Mouse (Mus musculus) kidney, embryonic 16.5 days (tissue): ENCODE measurements around the gene Dmgdh. TPM values are rescaled to one million over a fixed set of nuclear protein-coding genes. Genes with fewer than 3 reads are reported as not detected.

Source experiments
- ATAC-seq: fragments of 200-750 bp; cut with Nextera tagmentation; 2 replicates; pipeline ENCODE4 v1.8.0; 2017; ENCODE audit warnings: moderate TSS enrichment; ENCODE audit not compliant: low FRiP score, low TSS enrichment
- H3K27ac ChIP-seq: fragments of 300-500 bp; sonication (generic); 2 replicates; pipeline ENCODE4 v1.5.1; 2014; ENCODE audit warnings: low read length
- H3K27me3 ChIP-seq: fragments of 300-500 bp; sonication (generic); 2 replicates; pipeline ENCODE4 v1.6.1; 2014; ENCODE audit warnings: low read length, control low read depth, mixed read lengths; ENCODE audit not compliant: insufficient read depth
- H3K36me3 ChIP-seq: fragments of 300-500 bp; sonication (generic); 2 replicates; pipeline ENCODE4 v1.6.1; 2014; ENCODE audit warnings: low read length, control low read depth, mixed read lengths; ENCODE audit not compliant: insufficient read depth
- H3K4me1 ChIP-seq: fragments of 300-500 bp; sonication (generic); 2 replicates; pipeline ENCODE4 v1.6.1; 2014; ENCODE audit warnings: low read length, control low read depth, mixed read lengths; ENCODE audit not compliant: insufficient read depth
- H3K4me2 ChIP-seq: fragments of 300-500 bp; sonication (generic); replicated peaks from 2 replicates; pipeline ENCODE4 v1.6.1; 2014; ENCODE audit warnings: low read depth, low read length
- H3K4me3 ChIP-seq: fragments of 300-500 bp; sonication (generic); 2 replicates; pipeline ENCODE4 v1.5.1; 2014; ENCODE audit warnings: mild to moderate bottlenecking, low read length
- H3K9ac ChIP-seq: fragments of 300-500 bp; sonication (generic); replicated peaks from 2 replicates; pipeline ENCODE4 v1.6.1; 2014; ENCODE audit warnings: low read length
- H3K9me3 ChIP-seq: fragments of 300-500 bp; sonication (generic); 2 replicates; pipeline ENCODE4 v1.6.1; 2016; ENCODE audit warnings: low read length, control low read depth
- WGBS: fragments of 180-500 bp; shearing (Covaris S2); extraction: QIAGEN DNeasy Blood & Tissue Kit; methylation state at CpG from one replicate; pipeline ENCODE4 v1.1.7; 2014; 5-methylcytosine and 5-hydroxymethylcytosine counted together
- polyA plus RNA-seq: library from polyadenylated mRNA; unstranded; fragments of >200 nt; fragmentation: Nextera tagmentation; extraction: Ambion mirVana; gene quantifications from 2 replicates; pipeline ENCODE4 v1.2.1, GENCODE M21; 2015

Dmgdh gene
- polyA plus RNA-seq, 1 experiment from 2014 or later, result 2.6 TPM

DNA sequence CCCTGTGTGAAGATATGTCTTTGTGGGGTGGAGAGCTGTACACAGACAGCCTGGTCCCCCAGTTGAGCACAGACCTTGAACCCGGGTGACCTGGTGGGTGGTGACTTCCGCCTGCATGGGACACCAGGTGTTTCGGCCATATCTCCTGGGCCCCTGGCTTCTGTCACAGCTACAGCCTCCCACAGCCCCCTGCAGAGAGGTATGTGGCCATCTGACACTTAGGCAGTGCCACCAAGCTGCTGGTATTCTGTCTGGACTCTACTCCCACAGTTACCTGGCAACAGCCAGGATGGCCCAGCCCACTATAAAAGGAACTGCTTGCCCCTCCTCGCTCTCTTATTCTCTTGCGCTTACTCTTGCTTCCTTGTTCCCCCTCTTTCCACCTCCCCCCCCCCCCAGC, 16.3 kb upstream of the Dmgdh start:
- 0 out of 2 replicates have a peak, but pooled peaks have one; percentile 35 for ATAC-seq
- Histone ChIP-seq H3K4me2 (no peak overlapping the region), H3K4me1 (no peaks in the 10 kb centered on the region), H3K27me3 (no peaks in the 10 kb centered on the region), H3K9ac (no peak overlapping the region), H3K27ac (no peak overlapping the region), H3K36me3 (no peaks in the 10 kb centered on the region), H3K9me3 (no peaks in the 10 kb centered on the region), H3K4me3 (no peak overlapping the region)
- 79% methylated on average over 5 of the region's 5 CpGs for WGBS

DNA sequence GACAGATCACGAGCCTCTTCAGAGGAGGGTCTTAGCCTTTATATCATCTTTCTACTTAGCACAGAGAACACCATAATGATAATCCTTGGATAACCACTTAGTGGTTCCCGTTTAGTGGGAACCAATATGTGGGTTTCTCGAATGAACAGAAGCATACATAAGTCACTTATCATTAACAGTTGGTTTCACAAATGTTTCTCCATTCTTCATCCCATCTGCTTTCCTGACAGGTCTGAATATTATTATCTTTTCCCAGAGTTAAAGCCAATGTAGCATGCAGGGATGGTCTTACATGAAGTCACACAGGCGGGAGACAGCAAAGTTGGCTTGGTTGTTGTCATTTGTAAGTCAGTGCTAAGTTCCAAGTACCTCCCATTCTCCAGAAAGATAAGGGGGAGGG, 6.6 kb upstream of the Dmgdh start:
- Histone ChIP-seq H3K27me3 (no peaks in the 10 kb centered on the region), H3K9me3 (peaks cover 2% of the 10 kb centered on the region; the same call in 1 of the 2 replicates), H3K27ac (no peak overlapping the region), H3K4me2 (no peak overlapping the region), H3K36me3 (no peaks in the 10 kb centered on the region), H3K4me1 (no peaks in the 10 kb centered on the region), H3K9ac (no peak overlapping the region), H3K4me3 (no peak overlapping the region)
- WGBS, result 89% methylated on average over 4 of the region's 4 CpGs
- ATAC-seq, result no peak

DNA sequence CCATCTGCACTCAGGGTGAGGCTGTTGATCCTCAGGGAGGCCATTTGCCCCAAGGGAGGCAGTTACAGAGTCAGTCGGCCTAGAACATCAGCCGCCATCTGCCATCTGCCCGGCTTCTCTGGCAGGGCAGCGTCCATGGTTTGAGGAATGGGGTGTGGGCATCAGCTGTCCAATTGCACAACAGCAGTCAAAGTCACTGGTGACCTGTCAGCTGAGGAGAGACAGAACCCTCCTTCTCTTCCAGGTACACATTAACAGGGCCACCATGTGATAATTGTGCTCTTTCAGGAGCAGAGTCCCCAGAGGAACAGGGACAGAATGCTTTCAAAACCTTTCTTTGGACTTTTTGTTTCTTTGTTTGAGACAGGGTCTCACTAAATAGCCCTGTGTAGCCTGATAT, 1.9 kb upstream of the Dmgdh start:
- ATAC-seq, result no peak
- Histone ChIP-seq H3K27ac (no peak overlapping the region), H3K9me3 (peaks cover 5% of the 10 kb centered on the region; the same call in 1 of the 2 replicates), H3K27me3 (peaks cover 8% of the 10 kb centered on the region; the same call in 1 of the 2 replicates), H3K9ac (no peak overlapping the region), H3K4me3 (no peak overlapping the region), H3K36me3 (no peaks in the 10 kb centered on the region), H3K4me2 (no peak overlapping the region), H3K4me1 (peaks cover 5% of the 10 kb centered on the region; the same call in 1 of the 2 replicates)
- WGBS, result 75% methylated on average over 4 of the region's 4 CpGs

DNA sequence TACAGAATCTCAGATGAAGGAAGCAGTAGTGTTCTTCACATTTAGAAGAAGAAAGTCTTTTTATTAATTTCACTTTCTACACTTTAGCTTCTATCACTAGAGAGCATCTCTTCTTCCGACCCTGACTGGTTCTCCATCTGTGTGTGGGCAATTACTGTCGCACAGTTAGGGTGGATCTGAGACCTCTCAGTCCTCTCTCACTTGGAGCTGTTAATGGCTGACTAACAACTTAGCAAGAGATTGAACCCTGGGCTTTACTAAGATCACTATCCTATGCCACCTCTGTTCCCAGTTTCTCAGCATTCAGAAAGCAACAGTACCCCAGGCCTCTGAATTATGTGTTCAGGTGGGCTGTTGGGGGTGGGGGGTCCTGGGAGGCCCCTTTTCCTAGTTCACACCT, 937 bp upstream of the Dmgdh start:
- WGBS, result 45% methylated on average over 2 of the region's 2 CpGs
- 0 out of 2 replicates have a peak overlapping the region, but pooled peaks have one; percentile 29 for H3K27ac ChIP-seq
- H3K4me3 ChIP-seq, result no peak overlapping the region
- H3K9ac ChIP-seq, result no peak overlapping the region
- peak; percentile 72; the same call in 1 of the 2 replicates for ATAC-seq
- peaks cover 5% of the 10 kb centered on the region; the same call in 1 of the 2 replicates for H3K9me3 ChIP-seq
- peaks cover 8% of the 10 kb centered on the region; the same call in 1 of the 2 replicates for H3K27me3 ChIP-seq
- H3K36me3 ChIP-seq, result no peaks in the 10 kb centered on the region
- no peak overlapping the region; the same call in 1 of the 2 replicates for H3K4me2 ChIP-seq
- H3K4me1 ChIP-seq, result peaks cover 5% of the 10 kb centered on the region; the same call in 1 of the 2 replicates

DNA sequence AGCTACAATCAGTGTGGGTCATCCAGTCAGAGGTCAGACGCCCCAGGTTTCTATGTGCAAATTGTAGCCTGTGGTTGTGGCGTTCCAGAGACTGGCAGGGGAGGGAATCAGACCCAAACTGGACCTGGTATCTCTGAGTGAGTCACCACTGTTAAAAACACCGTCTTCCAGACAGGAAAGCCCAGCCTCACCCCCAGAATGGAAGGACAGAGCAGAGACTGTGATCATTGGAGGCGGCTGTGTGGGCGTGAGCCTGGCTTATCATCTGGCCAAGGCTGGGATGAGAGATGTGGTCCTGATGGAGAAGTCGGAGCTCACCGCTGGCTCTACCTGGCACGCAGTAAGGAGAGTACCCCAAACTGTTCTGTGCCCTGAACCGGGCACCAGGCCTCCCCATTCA, 2.6 kb downstream of the Dmgdh start:
- peaks cover 8% of the 10 kb centered on the region; the same call in 1 of the 2 replicates for H3K27me3 ChIP-seq

DNA sequence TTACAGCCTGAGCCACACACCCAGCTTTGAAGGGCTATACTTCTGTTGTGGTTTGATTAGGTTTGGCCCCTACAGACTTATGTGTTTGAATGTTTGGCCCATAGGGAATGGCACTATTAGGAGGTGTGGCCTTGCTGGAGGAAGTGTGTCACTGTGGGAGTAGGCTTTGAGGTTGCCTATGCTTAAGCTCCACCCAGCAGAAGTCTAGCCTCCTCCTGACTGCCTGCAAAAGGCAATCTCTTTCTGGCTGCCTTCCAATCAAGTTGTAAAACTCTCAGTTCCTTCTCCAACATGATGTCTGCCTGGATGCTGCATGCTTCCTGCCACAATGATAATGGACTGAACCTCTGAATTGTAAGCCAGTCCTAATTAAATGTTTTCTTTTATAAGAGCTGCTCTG, 9.1 kb downstream of the Dmgdh start:
- 0 out of 2 replicates have a peak, but pooled peaks have one; percentile 54 for ATAC-seq

More for the DNA sequence above, 2.6 kb downstream of the Dmgdh start:
- Histone ChIP-seq H3K27ac (no peak overlapping the region), H3K36me3 (no peaks in the 10 kb centered on the region), H3K4me3 (no peak overlapping the region), H3K9ac (no peak overlapping the region), H3K4me2 (no peak overlapping the region), H3K4me1 (peaks cover 5% of the 10 kb centered on the region; the same call in 1 of the 2 replicates), H3K9me3 (peaks cover 2% of the 10 kb centered on the region; the same call in 1 of the 2 replicates)
- 77% methylated on average over 9 of the region's 9 CpGs for WGBS
- ATAC-seq, result no peak

DNA sequence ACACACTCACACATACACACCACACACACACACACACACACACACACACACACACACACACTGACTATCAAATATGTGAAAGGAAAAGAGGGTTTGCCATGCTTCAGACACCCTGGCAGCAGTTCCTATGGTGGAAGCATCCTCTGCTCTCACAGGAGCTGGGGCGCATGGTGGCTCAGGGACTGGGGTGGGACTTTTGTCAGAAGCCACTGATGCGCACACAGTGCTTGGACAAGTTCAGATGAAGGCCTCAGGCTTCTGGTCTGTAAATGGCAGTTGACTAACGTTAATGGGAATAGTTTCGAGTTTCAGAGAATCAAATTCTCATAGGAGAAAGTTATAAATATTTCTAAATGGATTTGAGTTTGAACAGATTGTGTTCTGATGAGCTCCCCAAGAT, 11.0 kb downstream of the Dmgdh start:
- Histone ChIP-seq H3K27me3 (no peaks in the 10 kb centered on the region), H3K36me3 (no peaks in the 10 kb centered on the region), H3K4me1 (no peaks in the 10 kb centered on the region), H3K9ac (no peak overlapping the region), H3K4me2 (no peak overlapping the region), H3K4me3 (no peak overlapping the region), H3K9me3 (no peaks in the 10 kb centered on the region), H3K27ac (no peak overlapping the region)
- no peak for ATAC-seq
- WGBS, result 75% methylated on average over 4 of the region's 4 CpGs

More for the DNA sequence above, 9.1 kb downstream of the Dmgdh start:
- Histone ChIP-seq H3K4me3 (no peak overlapping the region), H3K36me3 (no peaks in the 10 kb centered on the region), H3K4me1 (no peaks in the 10 kb centered on the region), H3K9me3 (no peaks in the 10 kb centered on the region), H3K27ac (no peak overlapping the region), H3K4me2 (no peak overlapping the region), H3K27me3 (no peaks in the 10 kb centered on the region), H3K9ac (no peak overlapping the region)

DNA sequence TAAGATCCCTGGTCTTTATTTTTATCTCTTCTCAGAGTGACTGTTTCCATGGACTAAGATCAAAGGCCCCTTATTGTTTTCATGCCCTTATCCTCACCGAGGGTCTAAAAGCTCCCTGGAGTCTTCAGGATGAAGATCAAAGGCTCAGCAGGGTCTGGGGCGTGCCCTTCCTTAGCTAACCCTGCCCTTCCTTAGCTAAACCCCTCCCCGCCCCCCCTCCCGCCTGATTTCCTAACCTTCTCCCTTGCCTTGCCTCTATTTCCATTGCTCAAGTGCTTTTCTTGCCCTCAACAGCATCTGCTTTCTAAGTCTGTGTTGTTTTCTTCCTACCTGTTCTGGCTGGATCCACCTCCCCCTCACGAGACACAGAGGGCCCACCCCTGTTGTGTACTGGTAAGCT, 13.1 kb downstream of the Dmgdh start:
- Histone ChIP-seq H3K36me3 (no peaks in the 10 kb centered on the region), H3K4me2 (no peak overlapping the region), H3K4me1 (no peaks in the 10 kb centered on the region), H3K9me3 (no peaks in the 10 kb centered on the region), H3K9ac (no peak overlapping the region), H3K4me3 (no peak overlapping the region), H3K27ac (no peak overlapping the region), H3K27me3 (no peaks in the 10 kb centered on the region)
- WGBS, result 8% methylated on average over 5 of the region's 5 CpGs
- no peak for ATAC-seq

DNA sequence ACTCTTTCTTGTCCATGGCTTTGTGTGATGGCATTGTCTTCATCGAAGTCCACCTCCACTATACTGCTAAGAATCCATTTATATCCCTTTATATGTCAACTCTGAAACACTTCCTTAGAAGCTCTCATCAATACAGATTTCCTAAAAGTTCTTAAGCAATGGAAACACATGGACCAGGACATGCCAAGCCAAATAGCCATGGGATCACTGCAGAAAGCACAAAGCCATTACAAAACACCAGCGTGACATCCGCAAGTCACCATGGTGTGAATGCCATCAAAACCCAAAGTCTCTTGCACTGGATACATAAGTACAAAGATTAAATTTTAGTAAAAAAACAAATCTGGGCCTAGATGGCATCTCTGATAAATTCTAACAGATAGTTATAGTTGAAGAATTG, 15.3 kb downstream of the Dmgdh start:
- Histone ChIP-seq H3K4me3 (no peak overlapping the region), H3K9me3 (no peaks in the 10 kb centered on the region), H3K27ac (no peak overlapping the region), H3K9ac (no peak overlapping the region), H3K27me3 (no peaks in the 10 kb centered on the region), H3K36me3 (no peaks in the 10 kb centered on the region), H3K4me2 (no peak overlapping the region), H3K4me1 (no peaks in the 10 kb centered on the region)
- ATAC-seq, result no peak
- 96% methylated on average over 3 of the region's 3 CpGs for WGBS

DNA sequence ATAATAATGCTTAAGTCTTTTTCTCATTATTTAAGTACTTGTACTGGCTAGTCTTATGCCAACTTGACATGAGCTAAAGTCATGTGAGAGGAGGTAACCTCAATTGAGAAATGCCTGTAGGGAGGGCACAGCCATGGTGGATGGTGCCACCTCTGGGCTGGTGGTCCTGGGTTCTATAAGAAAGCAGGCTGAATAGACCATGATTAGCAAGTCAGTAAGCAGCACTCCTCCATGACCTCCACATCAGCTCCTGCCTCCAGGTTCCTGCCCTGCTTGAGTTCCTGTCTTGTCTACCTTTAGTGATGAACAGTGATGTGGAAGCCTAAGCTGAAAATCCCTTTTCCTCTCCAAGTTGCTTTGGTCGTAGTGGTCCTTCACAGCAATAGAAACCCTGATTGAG, 16.6 kb downstream of the Dmgdh start:
- WGBS, result 96% methylated on average over 1 of the region's 1 CpGs
- Histone ChIP-seq H3K27me3 (no peaks in the 10 kb centered on the region), H3K4me3 (no peak overlapping the region), H3K9ac (no peak overlapping the region), H3K36me3 (no peaks in the 10 kb centered on the region), H3K4me1 (no peaks in the 10 kb centered on the region), H3K4me2 (no peak overlapping the region), H3K9me3 (no peaks in the 10 kb centered on the region), H3K27ac (no peak overlapping the region)
- no peak for ATAC-seq
